Mouse (Mus musculus) heart, postnatal 0 days (tissue): ENCODE measurements around the gene Ablim2. TPM values are rescaled to one million over a fixed set of nuclear protein-coding genes. Genes with fewer than 3 reads are reported as not detected.
A peak's percentile ranks its signal among the peaks of the same experiment; 100 is the strongest.

Experiments
- ATAC-seq: fragments of 200-750 bp; cut with Nextera tagmentation; 2 replicates; pipeline ENCODE4 v1.8.0; 2017; ENCODE audit warnings: low read depth, moderate number of reproducible peaks, moderate library complexity; ENCODE audit not compliant: insufficient read depth
- DNase-seq: peaks from one replicate; pipeline ENCODE4 v3.0.0-alpha.2; 2016; ENCODE audit warnings: low spot score
- H3K27ac ChIP-seq: fragments of 300-500 bp; sonication (generic); 2 replicates; pipeline ENCODE4 v1.5.1; 2014; ENCODE audit warnings: low read depth, mild to moderate bottlenecking
- H3K27me3 ChIP-seq: fragments of 300-500 bp; sonication (generic); 2 replicates; pipeline ENCODE4 v1.6.1; 2014; ENCODE audit warnings: low read length, mixed read lengths; ENCODE audit not compliant: control insufficient read depth, insufficient read depth
- H3K36me3 ChIP-seq: fragments of 300-500 bp; sonication (generic); replicated peaks from 2 replicates; pipeline ENCODE4 v1.6.1; 2014; ENCODE audit warnings: low read length, mixed read lengths; ENCODE audit not compliant: control insufficient read depth, insufficient read depth
- H3K4me1 ChIP-seq: fragments of 300-500 bp; sonication (generic); 2 replicates; pipeline ENCODE4 v1.6.1; 2014; ENCODE audit warnings: antibody characterized with exemption; ENCODE audit not compliant: control insufficient read depth, insufficient read depth
- H3K4me2 ChIP-seq: fragments of 300-500 bp; sonication (generic); 2 replicates; pipeline ENCODE4 v1.6.1; 2014; ENCODE audit warnings: low read depth, mild to moderate bottlenecking, low read length, moderate library complexity
- H3K4me3 ChIP-seq: fragments of 300-500 bp; sonication (generic); 2 replicates; pipeline ENCODE4 v1.5.1; 2014; ENCODE audit warnings: low read depth, low read length
- H3K9ac ChIP-seq: fragments of 300-500 bp; sonication (generic); replicated peaks from 2 replicates; pipeline ENCODE4 v1.6.1; 2014; ENCODE audit warnings: low read depth, low read length, mixed read lengths
- H3K9me3 ChIP-seq: fragments of 300-500 bp; sonication (generic); replicated peaks from 2 replicates; pipeline ENCODE4 v1.6.1; 2016; ENCODE audit warnings: low read length; ENCODE audit not compliant: control insufficient read depth
- CTCF ChIP-seq: IDR thresholded peaks from 2 replicates; pipeline ENCODE4 v1.5.1; 2016; ENCODE audit warnings: antibody characterized with exemption, control low read depth, low read depth
- EP300 ChIP-seq: IDR thresholded peaks from 2 replicates; pipeline ENCODE4 v1.6.1; 2016; ENCODE audit warnings: antibody characterized with exemption, low read depth
- WGBS: fragments of 180-500 bp; shearing (Covaris S2); extraction: QIAGEN DNeasy Blood & Tissue Kit; methylation state at CpG from one replicate; pipeline ENCODE4 v1.1.7; 2014; 5-methylcytosine and 5-hydroxymethylcytosine counted together
- polyA plus RNA-seq: library from polyadenylated mRNA; unstranded; fragments of >200 nt; fragmentation: Nextera tagmentation; extraction: Ambion mirVana; gene quantifications from 2 replicates; pipeline ENCODE4 v1.2.1, GENCODE M21; 2015
- total RNA-seq: library from RNA; depleted of rRNA; stranded (reverse); fragments of >200 nt; gene quantifications from 2 replicates; pipeline ENCODE4 v1.2.3, GENCODE M21; 2014; ENCODE audit warnings: low replicate concordance

Gene Ablim2
- total and polyA plus RNA-seq, 2 experiments from 2014 or later = 8.8 to 22.1 TPM

- TF ChIP-seq EP300 (no peak), CTCF (no peak)
- DNase-seq (no peak), ATAC-seq (no peak)
- H3K9me3 ChIP-seq = no peaks in the 10 kb centered on the region
- H3K27me3 ChIP-seq = 0 out of 2 replicates have a peak, but pooled peaks cover 4% of the 10 kb centered on the region
- H3K4me2 ChIP-seq = no peak overlapping the region
- 69% methylated on average over 10 of the region's 10 CpGs for WGBS
- peaks cover 34% of the 10 kb centered on the region for H3K4me1 ChIP-seq
- no peaks in the 10 kb centered on the region for H3K36me3 ChIP-seq
- H3K27ac ChIP-seq = peak overlapping the region; percentile 56
- no peak overlapping the region for H3K4me3 ChIP-seq
- H3K9ac ChIP-seq = no peak overlapping the region
Observed at GRCm38 (mm10) chr5:35762850-35763249, 5.2 kb downstream of the Ablim2 start.

GRCm38 (mm10) chr5:35765909-35766308 is 8.2 kb downstream of the Ablim2 start:
- no peak overlapping the region for H3K4me2 ChIP-seq
- TF ChIP-seq CTCF (no peak), EP300 (no peak)
- 75% methylated on average over 6 of the region's 6 CpGs for WGBS
- no peak overlapping the region for H3K4me3 ChIP-seq
- ATAC-seq (no peak), DNase-seq (no peak)
- H3K27me3 ChIP-seq = no peaks in the 10 kb centered on the region
- H3K27ac ChIP-seq = no peak overlapping the region
- no peak overlapping the region for H3K9ac ChIP-seq
- peaks cover 52% of the 10 kb centered on the region for H3K4me1 ChIP-seq
- no peaks in the 10 kb centered on the region for H3K9me3 ChIP-seq
- H3K36me3 ChIP-seq = no peaks in the 10 kb centered on the region

- no peak overlapping the region for H3K4me2 ChIP-seq
- DNase-seq (no peak), ATAC-seq (no peak)
- no peaks in the 10 kb centered on the region for H3K27me3 ChIP-seq
- TF ChIP-seq EP300 = no peak
- no peak for TF ChIP-seq CTCF
- no peaks in the 10 kb centered on the region for H3K36me3 ChIP-seq
- peaks cover 67% of the 10 kb centered on the region for H3K4me1 ChIP-seq
- H3K4me3 ChIP-seq = no peak overlapping the region
- H3K9ac ChIP-seq = no peak overlapping the region
- 0 out of 2 replicates have a peak overlapping the region, but pooled peaks have one; percentile 0 for H3K27ac ChIP-seq
- 60% methylated on average over 3 of the region's 3 CpGs for WGBS
- H3K9me3 ChIP-seq = no peaks in the 10 kb centered on the region
Observed at GRCm38 (mm10) chr5:35768525-35768924, 10.8 kb downstream of the Ablim2 start.

DNA sequence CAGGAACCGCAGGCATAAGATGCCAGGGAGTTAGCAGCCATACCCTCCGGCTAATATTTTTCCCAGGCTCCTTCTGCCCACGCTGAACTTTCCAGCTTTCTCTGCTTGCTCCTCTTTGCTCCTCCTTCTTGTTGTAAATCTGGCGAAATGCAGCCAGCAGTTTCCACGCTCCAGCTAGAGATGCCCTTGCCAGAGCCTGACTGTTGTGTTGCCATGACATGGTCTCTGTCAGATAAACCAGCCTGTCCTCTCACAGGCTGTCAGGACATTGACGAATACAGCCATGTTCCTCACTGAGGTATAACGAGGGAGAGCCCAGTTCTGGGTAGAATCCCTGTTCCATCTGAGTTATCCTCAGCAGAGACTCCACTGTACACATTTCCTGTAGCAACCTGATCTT is 11.3 kb downstream of the Ablim2 start:
- DNase-seq (no peak), ATAC-seq (no peak)
- Histone ChIP-seq H3K27ac (0 out of 2 replicates have a peak overlapping the region, but pooled peaks have one; percentile 0), H3K4me3 (no peak overlapping the region), H3K9me3 (no peaks in the 10 kb centered on the region), H3K27me3 (no peaks in the 10 kb centered on the region), H3K4me2 (no peak overlapping the region), H3K9ac (no peak overlapping the region), H3K4me1 (peaks cover 67% of the 10 kb centered on the region), H3K36me3 (no peaks in the 10 kb centered on the region)
- WGBS = 66% methylated on average over 7 of the region's 7 CpGs
- TF ChIP-seq EP300 (no peak), CTCF (no peak)

- Histone ChIP-seq H3K4me2 (no peak overlapping the region), H3K36me3 (no peaks in the 10 kb centered on the region), H3K27me3 (no peaks in the 10 kb centered on the region), H3K9me3 (no peaks in the 10 kb centered on the region), H3K4me3 (no peak overlapping the region), H3K4me1 (peaks cover 61% of the 10 kb centered on the region), H3K9ac (no peak overlapping the region), H3K27ac (peak overlapping the region; percentile 73; the same call in 1 of the 2 replicates)
- no peak for TF ChIP-seq CTCF
- TF ChIP-seq EP300 = no peak
- no peak for ATAC-seq
- 80% methylated on average over 2 of the region's 2 CpGs for WGBS
- no peak for DNase-seq
Observed at GRCm38 (mm10) chr5:35770246-35770645, 12.6 kb downstream of the Ablim2 start.
